Mouse (Mus musculus) midbrain, embryonic 10.5 days (tissue): ENCODE measurements at regions not wholly inside any gene's neighbourhood (a gene's known extent, or its start where the extent isn't known, plus 50 kb on each side); places are given as distances from the start of the nearest gene placed in this dataset.

Source experiments
- DNase-seq: peaks from one replicate; pipeline ENCODE4 v3.0.0-alpha.2; 2017; ENCODE audit warnings: low spot score
- H3K27ac ChIP-seq: fragments of 300-500 bp; sonication (generic); replicated peaks from 2 replicates; pipeline ENCODE4 v1.5.1; 2016; ENCODE audit warnings: mild to moderate bottlenecking
- H3K27me3 ChIP-seq: fragments of 300-500 bp; sonication (generic); 2 replicates; pipeline ENCODE4 v1.6.1; 2016; ENCODE audit warnings: low read depth, mild to moderate bottlenecking; ENCODE audit not compliant: poor library complexity, severe bottlenecking
- H3K36me3 ChIP-seq: fragments of 300-500 bp; sonication (generic); 2 replicates; pipeline ENCODE4 v1.6.1; 2016; ENCODE audit warnings: mild to moderate bottlenecking, moderate library complexity
- H3K4me1 ChIP-seq: fragments of 300-500 bp; sonication (generic); 2 replicates; pipeline ENCODE4 v1.6.1; 2016
- H3K4me3 ChIP-seq: fragments of 300-500 bp; sonication (generic); 2 replicates; pipeline ENCODE4 v1.5.1; 2016; ENCODE audit warnings: mild to moderate bottlenecking, moderate library complexity
- H3K9me3 ChIP-seq: fragments of 300-500 bp; sonication (generic); replicated peaks from 2 replicates; pipeline ENCODE4 v1.6.1; 2016; ENCODE audit warnings: mild to moderate bottlenecking
- WGBS: fragments of 180-500 bp; shearing (Covaris S2); methylation state at CpG from one replicate; pipeline ENCODE4 v1.1.7; 2016; 5-methylcytosine and 5-hydroxymethylcytosine counted together

- Histone ChIP-seq H3K36me3 (no peaks in the 10 kb centered on the region), H3K4me3 (no peak overlapping the region), H3K4me1 (peaks cover 7% of the 10 kb centered on the region), H3K9me3 (no peaks in the 10 kb centered on the region), H3K27me3 (no peaks in the 10 kb centered on the region), H3K27ac (peak overlapping the region; percentile 46; the same call in 1 of the 2 replicates)
- no peak for DNase-seq
- 24% methylated on average over 1 of the region's 1 CpGs for WGBS
These were observed 194.6 kb downstream of the Gm43517 start for GRCm38 (mm10) chr12:49579451-49580190.

- no peak overlapping the region for H3K4me3 ChIP-seq
- no peaks in the 10 kb centered on the region for H3K27me3 ChIP-seq
- no peaks in the 10 kb centered on the region for H3K36me3 ChIP-seq
- DNase-seq = no peak
- H3K4me1 ChIP-seq = peaks cover 7% of the 10 kb centered on the region
- H3K27ac ChIP-seq = no peak overlapping the region
- H3K9me3 ChIP-seq = no peaks in the 10 kb centered on the region
- 77% methylated on average over 1 of the region's 1 CpGs for WGBS
These were observed 198.9 kb downstream of the Gm43517 start for GRCm38 (mm10) chr12:49583849-49584248.

GRCm38 (mm10) chr12:49622264-49622663 lies 237.3 kb downstream of the Gm43517 start:
- Histone ChIP-seq H3K27me3 (no peaks in the 10 kb centered on the region), H3K4me3 (no peak overlapping the region), H3K9me3 (no peaks in the 10 kb centered on the region), H3K27ac (no peak overlapping the region), H3K36me3 (no peaks in the 10 kb centered on the region), H3K4me1 (no peaks in the 10 kb centered on the region)
- no peak for DNase-seq
- WGBS = 92% methylated on average over 3 of the region's 3 CpGs

GRCm38 (mm10) chr12:49627222-49627621 lies 242.2 kb downstream of the Gm43517 start:
- no peaks in the 10 kb centered on the region for H3K4me1 ChIP-seq
- no peak for DNase-seq
- H3K4me3 ChIP-seq = no peak overlapping the region
- WGBS = 83% methylated on average over 5 of the region's 5 CpGs
- H3K27me3 ChIP-seq = no peaks in the 10 kb centered on the region
- no peaks in the 10 kb centered on the region for H3K36me3 ChIP-seq
- no peak overlapping the region for H3K27ac ChIP-seq
- no peaks in the 10 kb centered on the region for H3K9me3 ChIP-seq

GRCm38 (mm10) chr12:49628014-49628413 lies 243.0 kb downstream of the Gm43517 start:
- H3K9me3 ChIP-seq = no peaks in the 10 kb centered on the region
- no peaks in the 10 kb centered on the region for H3K36me3 ChIP-seq
- H3K27me3 ChIP-seq = no peaks in the 10 kb centered on the region
- 88% methylated on average over 4 of the region's 4 CpGs for WGBS
- H3K4me1 ChIP-seq = no peaks in the 10 kb centered on the region
- DNase-seq = no peak
- H3K27ac ChIP-seq = no peak overlapping the region
- no peak overlapping the region for H3K4me3 ChIP-seq

GRCm38 (mm10) chr12:49649104-49650063 lies 264.4 kb downstream of the Gm43517 start:
- H3K9me3 ChIP-seq = no peaks in the 10 kb centered on the region
- no peaks in the 10 kb centered on the region for H3K27me3 ChIP-seq
- no peaks in the 10 kb centered on the region for H3K36me3 ChIP-seq
- no peak overlapping the region for H3K4me3 ChIP-seq
- DNase-seq = no peak
- WGBS = 36% methylated on average over 3 of the region's 3 CpGs
- no peak overlapping the region for H3K27ac ChIP-seq
- H3K4me1 ChIP-seq = peaks cover 7% of the 10 kb centered on the region
